Mouse (Mus musculus) testis, postnatal 10 days (tissue): Measurements from ENCODE around the gene Olfr914.

Source experiments
- DNase-seq: peaks from one replicate; pipeline ENCODE4 v3.0.0; 2021; ENCODE audit warnings: low spot score

The Olfr914 gene

DNA sequence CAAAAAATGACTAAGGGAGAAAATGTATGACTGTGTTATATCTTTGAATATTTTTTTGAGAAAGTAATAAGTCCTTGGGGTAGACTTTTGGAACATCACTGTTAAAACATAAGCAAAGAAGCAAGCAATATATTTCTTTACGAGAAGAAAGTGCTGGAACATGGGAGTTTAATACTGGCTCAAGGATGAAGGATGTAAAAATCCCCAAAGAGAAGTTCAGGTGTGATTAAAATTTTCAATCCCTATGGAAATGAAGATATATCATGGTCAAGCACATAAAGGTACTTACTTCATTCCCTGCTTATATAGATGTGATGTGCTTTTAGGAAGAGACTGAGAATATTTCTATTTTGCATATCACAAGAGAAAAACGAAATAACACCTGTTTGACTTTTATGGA is at the start of gene Olfr914:
Olfr914 (plus strand) TSS at position 301 of the 400 bp plus-strand sequence.
- DNase-seq: no peak

DNA sequence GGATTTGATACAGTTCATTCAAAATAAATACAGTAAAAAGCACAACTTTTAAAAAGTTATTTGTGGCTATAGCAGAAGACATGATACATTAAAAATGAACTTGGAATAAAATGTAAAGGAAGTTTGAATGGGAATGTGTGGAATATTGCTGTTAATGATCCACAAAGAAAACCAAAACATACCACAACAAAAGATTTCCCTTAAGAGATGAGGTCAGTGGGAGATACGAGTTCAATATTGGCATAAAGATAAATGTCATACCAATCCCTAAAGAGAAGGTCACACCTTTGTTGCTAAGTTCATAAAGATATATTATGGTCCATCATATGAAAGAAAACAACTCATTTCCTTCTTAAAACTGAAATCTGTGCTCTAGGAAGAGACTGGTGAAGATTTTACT is 25.0 kb upstream of the Olfr914 start, which contains the start of gene Olfr912:
Olfr912 (plus strand) TSS at position 301 of the 400 bp plus-strand sequence.
- DNase-seq: no peak

DNA sequence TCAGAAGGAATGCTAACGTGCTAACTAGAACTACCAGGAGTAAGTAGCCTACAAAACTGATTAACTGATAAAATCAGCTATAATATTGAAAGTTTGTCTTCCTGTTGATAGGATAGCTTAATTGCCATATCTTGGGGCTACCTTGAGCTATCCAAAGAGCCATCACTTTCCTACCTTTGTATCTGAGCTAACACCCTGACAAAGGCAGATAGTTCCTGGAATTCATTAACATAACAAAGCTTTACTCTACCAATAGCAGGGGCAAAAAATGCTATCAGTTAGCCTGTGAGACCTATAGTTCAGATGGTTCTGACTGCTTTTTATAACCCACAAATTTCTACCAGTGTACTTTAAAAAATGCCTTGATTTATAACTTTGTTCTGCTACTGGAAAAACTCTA is 13.8 kb upstream of the Olfr914 start:
- no peak for DNase-seq

DNA sequence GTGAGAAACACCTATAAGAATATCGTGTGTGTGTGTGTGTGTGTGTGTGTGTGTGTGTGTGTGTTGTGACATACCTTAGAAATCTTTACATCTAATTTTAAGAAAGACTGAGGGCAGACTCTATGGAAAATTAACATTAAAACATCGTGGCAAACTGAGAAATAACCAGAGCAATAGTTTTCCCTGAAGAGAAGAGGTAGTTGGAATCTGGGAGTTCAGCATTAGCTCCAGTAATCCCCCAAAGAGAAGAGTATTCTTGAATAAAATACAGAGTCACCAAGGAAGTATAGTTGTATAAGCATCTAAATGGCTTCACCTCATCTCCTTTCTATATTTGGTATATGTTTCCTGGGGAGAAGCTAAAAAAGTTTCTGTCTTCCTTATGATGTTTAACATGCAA is 12.4 kb upstream of the Olfr914 start, which contains the start of gene Olfr913:
Olfr913 (plus strand) TSS at position 301 of the 400 bp plus-strand sequence.
- no peak for DNase-seq

DNA sequence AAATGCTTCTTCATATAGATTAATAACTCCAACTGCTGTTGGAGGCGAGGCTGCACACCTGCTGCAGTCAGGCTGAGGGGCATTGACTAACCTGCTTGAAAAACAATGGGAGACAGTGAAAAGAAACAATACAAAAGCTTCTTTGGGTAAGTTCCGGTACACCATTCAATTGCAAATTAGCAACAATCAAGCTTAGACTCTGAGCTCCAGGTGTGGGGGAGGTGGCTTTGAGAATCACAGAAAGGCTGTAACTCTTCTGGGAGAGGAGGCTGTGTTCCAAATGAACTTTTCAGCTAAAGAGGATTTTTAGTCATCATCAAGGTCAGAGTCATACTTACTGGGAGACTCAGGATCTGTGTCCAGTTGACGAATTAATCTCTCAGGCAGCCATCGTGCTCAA is 27.5 kb downstream of the Olfr914 start:
- DNase-seq: no peak

DNA sequence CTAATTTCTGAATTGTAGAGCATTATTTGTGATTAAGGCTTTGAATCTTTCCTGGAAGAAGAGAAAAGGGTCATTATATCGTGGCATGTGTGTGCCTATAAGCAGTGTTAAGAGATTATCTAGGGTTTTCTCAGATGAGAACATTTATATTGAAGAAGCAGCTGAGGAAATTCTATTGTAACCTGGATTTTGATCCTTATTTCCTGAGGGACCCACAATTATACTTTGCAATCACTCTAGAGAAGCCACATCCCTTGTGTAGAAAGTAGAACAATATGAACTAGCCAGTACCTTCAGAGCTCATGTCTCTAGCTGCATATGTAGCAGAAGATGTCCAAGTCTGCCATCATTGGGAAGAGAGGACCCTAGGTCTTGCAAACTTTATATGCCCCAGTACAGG is 54.9 kb downstream of the Olfr914 start, which contains the start of gene Olfr916:
Olfr916 (minus strand) TSS at position 101 of the 400 bp plus-strand sequence.
- DNase-seq: no peak
